Mouse (Mus musculus) thymus, postnatal 25 days (tissue): Measurements from ENCODE around the gene Lsmem1.

Source experiments
- DNase-seq: peaks from one replicate; pipeline ENCODE4 v3.0.0; 2022

The Lsmem1 gene

DNA sequence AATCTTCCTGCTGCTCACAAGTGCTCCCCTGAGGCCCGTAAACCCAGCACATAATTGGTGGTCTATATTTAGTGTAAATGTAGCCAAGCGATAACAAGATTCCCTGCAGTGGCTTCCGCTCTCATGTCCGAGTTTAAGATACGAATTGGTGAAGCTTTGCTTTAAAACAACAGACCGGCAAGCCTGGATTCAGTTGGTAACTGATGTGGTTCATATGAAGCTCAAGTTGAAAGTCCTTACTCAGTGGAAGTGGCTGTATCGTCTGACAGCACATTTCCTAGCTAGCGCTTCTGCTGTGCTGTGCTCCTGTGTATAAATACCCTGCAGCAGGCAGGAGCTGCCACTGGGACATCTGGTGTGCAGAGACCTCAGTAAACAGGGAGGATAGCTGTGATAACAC lies at the start of gene Lsmem1:
Gene Lsmem1 (minus strand): TSS at position 189 of the 400 bp plus-strand sequence.
- DNase-seq: peak; percentile 67

DNA sequence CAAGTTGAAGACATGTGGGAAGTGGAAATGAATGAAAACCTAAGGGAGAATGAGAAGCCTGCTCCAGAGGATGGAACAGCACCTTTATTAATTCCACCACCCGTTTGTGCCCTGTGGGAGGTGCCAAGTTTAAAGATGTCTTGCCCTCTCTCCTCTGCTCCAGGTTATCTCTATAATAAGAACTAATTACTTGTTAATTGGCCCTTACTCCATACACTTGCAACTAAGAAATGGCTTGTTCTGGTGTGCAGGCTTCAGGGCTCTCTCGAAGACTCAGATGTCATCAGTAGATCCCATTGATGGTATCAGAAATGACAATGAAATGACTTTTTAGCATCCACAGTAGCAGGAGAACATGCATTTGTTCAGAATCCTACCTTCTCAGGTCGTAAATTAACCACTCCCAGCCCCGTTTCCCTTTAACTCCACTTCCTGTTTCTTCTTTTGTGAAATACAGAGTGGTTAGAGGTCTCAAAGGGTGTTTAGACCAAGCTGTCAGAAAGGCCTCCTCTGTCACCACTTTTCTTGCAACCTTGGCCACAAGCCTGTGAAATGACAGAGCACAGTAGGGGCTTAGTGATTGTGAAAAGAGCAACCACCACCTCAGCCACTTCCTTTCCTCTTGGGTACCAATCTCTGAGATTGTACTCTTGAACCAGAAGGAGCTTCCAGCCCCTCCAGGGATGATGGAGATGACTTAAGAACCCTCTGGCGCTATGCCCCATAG lies 49.3 kb upstream of the Lsmem1 start, which contains the start of gene Ifrd1:
Gene Ifrd1 (minus strand): TSS at position 51 of the 727 bp plus-strand sequence.
- DNase-seq: no peak

DNA sequence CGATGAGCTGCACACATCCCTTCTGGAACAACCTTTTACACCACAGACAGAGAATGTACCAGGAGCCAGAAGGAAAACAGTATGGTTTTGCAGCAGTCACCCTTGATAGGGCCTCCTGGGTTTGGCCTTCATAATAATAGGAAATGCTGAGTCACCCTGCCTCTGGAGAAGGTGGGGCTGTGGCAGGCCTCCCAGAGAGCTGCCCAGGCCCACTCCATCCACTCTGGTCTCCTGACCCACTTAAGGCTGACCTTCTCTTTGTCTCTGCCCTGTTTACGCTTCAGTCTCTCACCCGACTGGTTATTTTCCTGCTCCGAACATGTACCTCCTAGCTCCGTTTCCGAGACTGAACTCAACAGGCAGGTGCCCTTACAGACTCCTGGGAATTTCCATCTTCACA lies 48.7 kb upstream of the Lsmem1 start:
- DNase-seq: no peak

DNA sequence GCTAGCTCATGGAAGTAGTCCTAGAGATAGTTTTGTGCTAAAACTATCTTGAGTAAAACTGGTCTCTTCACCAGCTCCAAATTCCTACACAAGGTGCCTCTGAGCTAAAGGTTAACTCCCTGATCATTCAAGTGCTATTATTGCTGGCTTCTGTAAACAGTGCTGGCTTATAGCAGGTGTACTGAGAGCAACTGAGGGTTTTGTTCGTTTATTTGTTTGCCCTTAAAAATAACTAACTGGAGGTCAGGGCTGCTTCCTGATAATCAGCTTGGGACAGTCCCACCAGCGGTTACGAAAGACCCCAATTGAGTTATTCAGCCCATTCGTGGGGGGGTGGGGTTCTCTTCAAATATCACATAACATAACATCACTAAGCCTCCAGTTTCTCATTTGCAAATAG lies 48.1 kb upstream of the Lsmem1 start:
- no peak for DNase-seq

DNA sequence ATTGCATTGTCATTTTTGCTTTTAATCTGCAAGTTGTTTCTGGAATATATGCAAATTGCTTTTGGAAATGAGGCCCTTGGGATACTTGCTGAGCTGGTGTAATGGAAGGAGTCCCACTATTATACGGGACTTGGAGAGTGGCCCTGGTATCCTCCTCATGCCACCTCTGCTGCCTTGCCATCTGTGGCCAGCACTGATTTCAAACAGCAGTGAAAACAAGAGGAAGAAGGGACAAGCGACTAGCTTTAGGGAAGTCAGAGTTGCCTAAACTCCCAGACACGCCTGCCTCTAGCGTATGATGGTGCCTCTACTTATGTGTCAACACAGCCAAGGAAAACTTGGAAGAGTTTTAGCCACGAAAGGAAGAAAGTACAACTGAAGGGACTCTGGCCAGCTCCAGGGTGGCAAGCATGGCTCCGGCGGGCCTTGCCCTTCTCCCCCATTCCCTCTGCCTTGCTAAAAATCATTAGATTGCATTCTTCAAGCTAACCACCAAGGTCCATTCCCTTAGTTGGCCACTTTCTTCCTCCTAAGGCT lies 46.2 kb upstream of the Lsmem1 start:
- no peak for DNase-seq

DNA sequence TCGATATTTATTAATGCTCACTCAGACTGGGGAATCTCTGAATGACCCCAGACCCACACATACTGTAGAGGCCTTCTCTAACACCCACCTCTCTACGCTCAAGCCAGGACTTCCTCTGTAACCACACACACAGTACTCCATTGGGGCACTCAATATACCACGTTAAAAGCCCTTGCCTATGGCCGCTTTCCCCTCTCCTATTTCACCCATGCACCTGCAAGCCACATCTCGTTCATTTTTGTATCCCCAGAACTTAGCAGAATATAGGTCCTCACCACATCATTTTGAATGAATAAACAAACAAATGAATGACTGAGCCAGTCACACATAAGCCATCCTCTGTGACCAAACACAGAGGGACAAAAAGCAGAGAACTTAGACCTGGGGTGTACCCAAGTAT lies 45.6 kb upstream of the Lsmem1 start:
- DNase-seq: no peak

DNA sequence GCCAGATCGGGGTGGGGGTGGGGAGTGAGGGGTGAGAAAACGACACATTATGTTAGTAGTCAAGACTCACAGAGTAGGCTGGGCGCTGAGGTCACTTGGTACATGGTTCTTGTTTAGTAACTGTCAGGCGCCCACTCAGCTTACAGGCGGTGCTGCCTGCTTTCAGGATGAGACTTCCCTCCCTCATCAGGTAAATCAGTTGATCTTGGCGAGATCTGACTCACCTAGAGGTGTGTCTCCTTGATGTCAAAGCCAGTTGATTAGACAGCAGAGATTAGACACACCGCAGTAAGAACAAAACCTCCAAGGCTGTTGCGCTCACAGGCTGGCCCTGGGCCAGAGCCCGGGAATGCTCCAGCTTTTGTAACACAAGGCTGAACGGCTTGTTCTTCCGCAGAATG lies 44.5 kb upstream of the Lsmem1 start:
- no peak for DNase-seq

DNA sequence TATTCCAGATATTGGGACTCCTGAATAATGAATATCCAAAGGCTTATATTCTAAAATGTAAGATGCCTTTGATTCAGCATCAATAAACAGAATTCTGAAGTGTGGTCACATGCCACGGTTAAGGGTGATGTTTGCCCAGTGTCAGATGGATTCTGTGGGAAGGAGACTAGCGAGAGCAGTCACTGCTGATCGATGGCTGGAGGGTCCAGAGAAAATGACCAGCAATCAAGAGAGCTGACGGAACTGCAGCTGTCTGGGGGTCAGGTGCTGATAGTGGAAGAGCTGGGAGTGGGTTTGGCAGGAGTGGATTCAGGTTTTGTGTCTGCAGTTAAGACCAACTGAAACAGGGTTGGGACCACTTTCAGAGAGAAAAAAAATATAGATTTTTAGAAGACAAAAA lies 44.0 kb upstream of the Lsmem1 start:
- no peak for DNase-seq

DNA sequence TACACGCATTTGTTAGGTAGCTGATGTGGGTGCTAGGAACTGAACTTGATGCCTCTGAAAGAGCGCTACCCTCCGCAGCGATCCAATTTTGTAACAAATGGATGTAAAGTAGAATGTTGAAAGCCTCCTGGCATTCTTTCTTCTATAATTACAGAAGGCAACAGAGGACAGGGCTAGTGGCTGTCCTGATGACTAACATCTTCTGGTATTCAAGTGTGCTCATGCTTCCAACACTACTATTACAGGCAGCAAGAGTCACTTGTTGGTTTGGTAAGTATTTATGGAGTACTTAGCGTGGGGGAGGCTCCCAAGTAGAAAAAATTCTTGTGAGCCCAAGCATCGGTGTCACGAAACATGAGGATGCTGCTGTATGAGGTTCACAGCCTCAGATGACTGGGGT lies 39.9 kb upstream of the Lsmem1 start:
- no peak for DNase-seq

DNA sequence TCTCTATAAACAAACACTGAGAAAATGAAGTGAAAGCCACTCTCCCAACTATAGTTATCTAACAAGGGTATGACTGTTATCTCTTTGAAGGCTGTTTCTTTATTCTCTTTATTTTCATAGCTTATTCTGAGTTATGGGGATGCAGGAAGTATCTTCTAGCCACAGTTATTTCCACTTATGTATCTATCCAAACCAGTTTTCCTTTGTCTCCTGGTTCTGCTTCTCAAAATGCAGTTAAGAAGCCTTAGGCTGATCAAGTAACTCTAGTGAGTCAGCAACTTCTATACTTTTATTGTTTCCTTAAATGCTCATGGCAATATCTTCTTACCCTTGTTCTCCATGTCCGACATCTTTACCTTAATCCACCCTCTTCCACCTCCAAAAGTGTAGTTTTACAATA lies 32.9 kb upstream of the Lsmem1 start:
- DNase-seq: no peak

DNA sequence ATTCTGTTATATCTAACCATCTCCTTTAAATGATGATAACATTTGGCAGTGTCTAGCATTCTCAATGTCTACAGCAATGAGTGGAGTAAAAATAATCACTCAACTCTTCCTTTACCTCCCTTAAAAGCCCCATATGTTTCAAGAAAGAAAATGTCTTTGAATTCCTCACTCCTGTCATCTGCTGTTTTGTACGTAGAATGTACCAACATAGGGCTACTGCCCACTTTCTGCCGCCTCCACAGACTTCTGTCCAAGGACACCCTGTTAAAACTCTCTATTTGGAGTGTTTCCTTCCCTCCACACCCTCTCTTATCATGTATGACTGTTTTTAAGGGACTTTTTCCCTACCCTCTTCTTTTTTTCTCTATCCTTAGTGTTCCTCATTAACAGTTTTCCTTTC lies 32.3 kb upstream of the Lsmem1 start:
- no peak for DNase-seq

DNA sequence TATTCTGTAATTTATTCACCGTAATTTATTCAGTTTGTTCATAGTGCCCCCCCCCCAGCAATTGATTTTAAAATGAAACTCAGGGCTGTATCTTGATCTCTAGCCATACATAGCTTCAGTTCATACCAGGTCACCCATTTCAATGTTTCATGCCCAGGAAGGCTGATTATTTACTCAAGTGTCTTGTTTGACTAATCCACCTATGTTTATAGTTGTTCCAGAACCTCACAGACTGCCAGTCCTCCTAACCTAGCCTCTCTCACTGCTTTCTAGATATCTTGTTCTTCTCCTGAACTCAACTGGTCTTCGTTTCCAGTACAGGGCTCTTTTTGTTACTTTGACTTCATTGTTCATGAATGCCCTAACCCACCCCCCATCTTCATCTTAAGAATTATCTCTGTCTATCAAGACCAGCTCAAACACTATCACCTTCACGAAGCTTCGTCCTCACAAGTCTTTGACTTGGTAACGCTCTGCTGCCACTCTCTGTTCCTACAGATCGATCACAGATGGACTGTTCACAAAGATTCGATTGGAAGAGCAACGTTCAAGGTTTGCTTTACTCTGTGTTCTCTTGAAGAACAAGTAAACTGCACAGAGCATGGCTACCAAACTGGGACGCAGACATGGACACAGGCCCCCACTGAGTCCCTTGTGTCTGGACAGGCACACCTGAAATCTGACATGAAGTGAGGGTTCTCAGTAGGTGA lies 25.0 kb upstream of the Lsmem1 start:
- no peak for DNase-seq

DNA sequence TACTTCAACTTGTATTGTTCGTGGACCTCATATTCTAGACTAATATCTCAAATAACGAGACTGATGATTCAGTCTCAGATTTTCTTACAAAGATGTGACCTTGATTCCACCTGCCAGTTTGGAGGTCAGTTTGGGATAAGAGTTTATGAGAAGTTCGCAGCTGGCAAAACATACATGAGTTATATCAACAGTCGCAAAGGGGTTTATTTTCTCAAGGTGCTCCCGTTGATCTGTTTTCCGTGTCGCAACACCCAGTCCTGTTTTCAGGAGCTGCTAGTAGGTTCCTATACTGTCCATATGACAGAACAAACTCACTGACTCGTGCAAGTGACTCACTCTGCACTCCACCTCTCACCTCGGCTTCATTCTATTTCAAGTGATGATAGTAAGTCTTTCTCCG lies 24.4 kb upstream of the Lsmem1 start:
- DNase-seq: no peak

DNA sequence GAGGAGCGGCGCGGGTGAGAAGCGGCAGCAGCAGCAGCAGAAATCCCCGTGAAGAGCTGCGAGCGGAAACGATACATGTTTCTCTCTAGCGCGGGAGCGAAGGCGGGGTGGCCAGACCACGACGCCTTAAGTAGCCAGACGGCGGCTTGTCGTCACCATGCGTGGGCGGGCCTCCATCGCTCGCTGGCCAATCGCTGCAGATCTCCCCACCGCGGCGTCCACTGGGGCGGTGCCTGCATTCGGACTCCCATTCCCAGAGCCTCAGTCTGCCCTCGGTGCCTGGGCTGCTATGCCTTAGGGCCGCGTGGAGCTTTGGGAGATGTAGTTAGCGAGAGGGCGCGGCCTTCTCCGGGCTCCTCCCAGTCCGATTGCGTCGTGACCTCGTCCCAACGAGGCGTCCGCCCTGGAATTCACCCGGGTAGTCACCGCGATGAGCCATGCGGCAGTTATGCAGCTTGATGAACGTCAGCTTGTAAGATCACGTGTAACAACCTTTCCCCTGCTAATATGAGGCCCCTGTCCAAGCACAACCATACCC lies 23.9 kb upstream of the Lsmem1 start:
- peak; percentile 98 for DNase-seq

DNA sequence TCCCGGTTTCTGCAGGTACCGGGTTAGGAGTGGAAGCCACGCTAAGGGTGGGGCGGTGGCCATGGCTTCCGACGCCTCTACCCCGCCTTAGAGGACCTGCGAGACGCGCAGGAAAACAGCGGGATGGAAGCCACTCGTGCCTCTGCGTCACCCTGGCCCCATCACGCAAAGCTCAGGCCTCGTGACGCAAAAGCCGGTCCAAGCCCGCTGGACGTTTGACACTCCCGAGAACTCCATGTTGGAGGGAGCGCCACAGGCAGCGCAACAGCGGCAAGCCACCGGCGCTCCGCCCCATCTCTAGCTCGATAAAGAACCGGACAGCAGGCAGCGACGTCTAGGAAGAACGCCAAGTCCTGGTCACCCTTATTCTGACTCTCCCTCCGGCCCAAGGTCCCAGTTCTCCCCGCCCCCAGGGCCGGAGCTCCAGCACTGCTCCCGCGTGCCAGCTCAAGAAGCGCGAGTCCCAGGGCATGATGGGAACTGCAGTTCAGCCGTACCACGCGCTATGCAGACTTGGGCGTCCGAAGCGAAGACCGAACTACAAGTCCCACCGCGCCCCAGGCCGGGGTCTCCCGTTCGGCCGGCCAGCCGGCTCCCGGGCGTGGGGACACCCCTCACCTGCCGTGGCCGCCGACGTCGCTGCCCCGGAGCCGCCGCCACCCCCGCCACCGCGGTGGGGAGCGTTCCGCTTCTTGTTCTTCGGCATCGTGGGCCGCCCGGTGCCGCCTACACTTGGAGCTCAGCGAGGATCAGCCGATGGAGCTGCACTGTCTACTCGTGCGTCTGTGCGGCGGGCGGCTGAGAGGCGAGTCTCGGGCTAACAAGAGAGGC lies 23.2 kb upstream of the Lsmem1 start:
- peak; percentile 89 for DNase-seq

DNA sequence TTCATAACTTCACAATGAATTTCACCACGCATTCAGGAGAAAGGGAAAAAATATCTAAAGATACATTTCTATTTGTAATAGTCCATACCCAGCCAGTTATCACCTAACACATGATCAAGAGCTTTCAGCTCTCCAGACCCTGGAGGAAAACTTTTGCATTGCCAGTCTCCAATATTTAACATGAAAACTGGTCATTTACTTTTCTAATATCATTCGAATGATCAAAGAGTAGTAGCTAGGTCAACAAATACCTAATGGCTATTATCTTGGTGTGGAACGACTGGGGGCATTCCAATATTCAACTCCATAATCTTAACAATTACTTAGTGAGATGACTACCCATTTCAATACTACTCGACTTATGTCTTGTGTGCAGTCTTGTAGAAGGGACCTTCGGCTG lies 22.3 kb upstream of the Lsmem1 start:
- DNase-seq: no peak

DNA sequence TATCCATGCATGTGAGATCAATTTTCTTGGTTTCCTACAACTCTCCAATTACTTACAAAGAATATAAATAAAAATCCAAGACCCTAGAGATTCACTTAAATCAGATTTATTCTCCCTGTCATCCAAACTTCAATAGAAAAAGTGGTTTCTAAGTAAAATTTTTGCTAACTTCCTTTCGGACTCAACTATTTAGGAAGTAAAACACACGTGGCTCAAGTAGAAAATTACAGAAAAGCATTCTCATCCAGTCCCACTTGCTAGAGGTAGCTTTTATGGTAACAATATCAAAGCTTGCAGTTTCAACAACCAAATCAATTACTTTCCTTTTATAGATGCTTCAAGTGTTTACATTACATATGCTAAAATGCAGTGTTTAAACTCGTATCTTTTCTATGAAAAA lies 21.6 kb upstream of the Lsmem1 start:
- DNase-seq: no peak

DNA sequence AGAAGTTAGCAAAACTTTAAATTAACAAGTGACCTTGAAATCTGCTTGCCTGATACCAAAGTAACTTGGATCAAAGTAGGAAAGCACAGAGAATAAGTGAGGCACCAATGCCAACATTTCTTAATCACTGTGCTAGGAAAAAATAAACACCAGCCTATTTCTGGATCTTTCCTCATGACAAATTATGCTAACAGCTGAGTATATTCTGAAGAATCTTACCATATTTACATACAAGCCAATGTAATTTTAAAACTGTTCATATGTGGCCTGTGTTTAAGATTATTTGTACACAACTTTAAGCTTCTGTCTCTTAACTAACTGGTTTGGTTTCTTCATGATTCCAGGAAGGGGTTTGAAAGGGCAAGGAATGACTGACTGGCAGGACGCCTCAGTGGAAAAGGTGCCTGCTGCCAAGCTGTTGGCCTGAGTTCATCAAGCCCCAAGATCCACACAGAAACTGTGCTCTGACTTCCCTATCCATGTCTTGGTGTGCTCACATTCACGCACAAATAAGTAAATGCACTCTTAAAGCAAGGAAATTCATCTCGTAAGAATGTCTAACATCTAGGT lies 20.8 kb upstream of the Lsmem1 start:
- DNase-seq: no peak

DNA sequence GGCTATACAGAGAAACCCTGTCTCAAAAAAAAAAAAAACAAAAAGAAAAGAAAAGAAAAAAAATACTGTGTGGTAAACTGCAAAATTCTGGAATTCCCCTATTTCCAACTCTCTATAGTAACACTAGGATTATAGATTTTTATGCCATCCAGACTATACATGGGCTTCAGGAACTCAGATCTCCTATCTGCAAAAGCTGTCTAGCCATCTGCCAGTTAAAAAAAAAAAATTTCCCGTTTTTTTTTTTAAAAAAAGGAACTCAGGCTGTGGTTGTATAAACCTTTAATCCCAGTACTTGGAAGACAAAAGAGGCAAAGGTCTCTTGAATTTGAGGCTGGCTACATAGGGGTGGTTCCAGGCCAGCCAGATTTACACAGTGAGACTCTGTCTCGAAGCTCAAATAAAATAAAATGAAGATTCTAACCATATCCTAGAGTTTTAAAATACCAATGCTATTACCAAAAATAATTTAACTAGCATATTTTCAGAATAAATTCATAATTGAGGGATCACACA lies 19.2 kb upstream of the Lsmem1 start:
- no peak for DNase-seq

DNA sequence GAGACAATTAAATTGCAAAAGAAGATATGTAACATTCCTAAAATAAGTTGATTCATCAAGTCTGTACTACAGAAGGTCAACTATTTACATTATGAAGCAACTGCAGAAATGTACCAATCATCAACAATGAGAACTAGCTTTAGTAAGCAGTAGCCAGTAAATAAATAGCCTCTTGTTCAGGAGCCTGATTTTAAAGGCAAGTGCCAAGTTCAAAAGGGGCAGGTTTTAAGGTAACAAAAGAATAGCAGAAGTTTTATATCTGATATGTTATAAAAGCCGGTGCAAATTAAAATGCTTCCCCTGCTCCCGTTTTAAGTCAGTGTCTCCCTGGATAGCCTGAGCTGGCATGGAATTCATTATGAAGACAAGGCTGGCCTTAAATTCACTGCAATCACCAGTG lies 18.5 kb upstream of the Lsmem1 start:
- DNase-seq: no peak

DNA sequence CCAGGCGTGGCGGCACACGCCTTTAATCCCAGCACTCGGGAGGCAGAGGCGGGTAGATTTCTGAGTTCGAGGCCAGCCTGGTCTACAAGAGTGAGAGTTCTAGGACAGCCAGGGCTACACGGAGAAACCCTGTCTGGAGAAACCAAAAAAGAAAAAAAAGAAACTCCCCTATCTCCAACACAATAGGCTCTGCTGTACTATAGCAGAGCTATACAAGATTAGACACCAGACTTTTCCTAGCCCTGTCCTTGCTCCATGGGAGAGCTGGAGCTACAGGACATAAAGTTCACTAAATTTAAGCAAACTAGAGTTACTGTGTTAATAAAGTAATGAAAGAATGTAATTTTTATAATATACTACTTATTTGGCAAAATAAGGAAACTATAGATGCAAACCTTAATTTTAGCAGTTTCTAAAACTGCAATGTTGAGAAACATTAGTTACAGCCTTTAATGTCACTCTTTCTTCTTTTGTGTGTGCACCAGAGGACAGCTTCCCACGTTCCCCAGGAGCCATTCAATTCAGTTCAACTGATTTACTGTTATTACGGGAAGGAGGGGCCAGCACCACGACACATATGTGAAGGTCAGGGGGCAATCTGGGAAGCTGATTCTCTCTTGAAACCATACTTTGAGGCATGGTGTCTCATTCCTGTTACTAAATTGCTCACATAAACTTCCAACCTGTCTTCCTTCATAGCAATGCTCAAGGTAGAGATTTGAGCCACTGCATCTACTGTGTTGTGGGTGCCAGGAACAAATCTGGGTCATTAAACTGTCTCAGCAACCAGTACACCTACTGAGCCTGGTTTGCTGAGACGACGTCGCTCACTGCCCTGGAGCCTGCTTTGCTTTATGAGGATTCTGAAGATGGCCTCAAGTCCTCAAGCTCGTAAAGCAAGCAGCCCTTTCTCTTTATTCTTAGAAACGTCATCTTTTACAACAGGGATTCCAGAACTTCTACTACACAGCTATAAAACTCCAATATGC lies 15.9 kb upstream of the Lsmem1 start:
- no peak for DNase-seq
